In the genomic region with DNA sequence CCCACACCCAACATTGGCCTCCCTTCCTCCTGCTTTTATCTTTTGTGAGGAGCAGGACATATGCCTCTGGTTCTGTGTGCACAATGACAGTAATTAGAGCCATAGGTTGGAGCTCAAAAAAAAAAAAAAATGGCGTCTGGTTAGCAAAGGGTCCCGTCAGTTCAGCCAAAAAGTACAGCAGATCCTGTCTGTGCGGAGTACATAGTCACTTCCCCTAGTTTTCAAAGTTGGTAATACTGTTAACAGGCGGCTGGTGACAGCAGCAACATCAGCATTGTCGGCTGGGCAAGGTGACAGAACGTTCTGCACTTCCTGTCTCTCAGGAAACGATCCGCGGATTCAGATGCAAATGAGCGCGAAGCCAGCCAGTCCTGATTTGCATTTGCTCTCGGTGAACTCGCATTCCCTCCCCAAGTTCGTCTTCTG, we compare ENCODE assay signal across 8 mouse cellular contexts.
DNase-seq lines count a peak whose midpoint lies in the region; ATAC-seq and TF ChIP-seq lines count a peak whose summit lies in the region.

No protein-coding gene starts in this region.

- intact Hi-C loops in left cerebral cortex, postnatal 14 days (cut with DNase I) = no loop called here

- 0 out of 2 replicates have a peak overlapping the region, but pooled peaks have one; percentile 18 for H3K9ac ChIP-seq in forebrain, postnatal 0 days
- H3K9ac ChIP-seq in hindbrain, embryonic 14.5 days = no peak overlapping the region

- H3K9me3 ChIP-seq in forebrain, postnatal 0 days (ENCODE audit: low read length) = no peaks in the 10 kb centered on the region
- no peaks in the 10 kb centered on the region for H3K9me3 ChIP-seq in hindbrain, embryonic 14.5 days (ENCODE audit: control insufficient read depth, low read length)
- H3K9me3 ChIP-seq in megakaryocyte, embryonic 14.5 days = peaks cover 6% of the 10 kb centered on the region; the same call in 1 of the 2 replicates

- no peaks in the 10 kb centered on the region for H3K27me3 ChIP-seq in forebrain, postnatal 0 days (ENCODE audit: insufficient read depth, low read length)
- no peaks in the 10 kb centered on the region for H3K27me3 ChIP-seq in hindbrain, embryonic 14.5 days (ENCODE audit: control insufficient read depth, insufficient read depth, low read length)
- peaks cover 4% of the 10 kb centered on the region for H3K27me3 ChIP-seq in megakaryocyte, embryonic 14.5 days (replicated peaks)

- WGBS in forebrain, postnatal 0 days = under 1% methylated on average over 14 of the region's 14 CpGs
- 2% methylated on average over 14 of the region's 14 CpGs for WGBS in hindbrain, embryonic 14.5 days

- peak overlapping the region; percentile 24 for H3K4me3 ChIP-seq in forebrain, postnatal 0 days (ENCODE audit: low read depth, low read length)
- H3K4me3 ChIP-seq in hindbrain, embryonic 14.5 days (replicated peaks; ENCODE audit: low read length) = peak overlapping the region; percentile 17
- H3K4me3 ChIP-seq in megakaryocyte, embryonic 14.5 days (replicated peaks) = peak overlapping the region; percentile 46

- TF ChIP-seq CTCF in forebrain, postnatal 0 days (IDR thresholded peaks at IDR 0.05; ENCODE audit: low read depth) = no peak; the same call in 1 of the 2 replicates

- peak overlapping the region; percentile 42 for H3K4me2 ChIP-seq in forebrain, postnatal 0 days (ENCODE audit: low read depth)
- H3K4me2 ChIP-seq in hindbrain, embryonic 14.5 days (replicated peaks) = peak overlapping the region; percentile 46

- 0 out of 2 replicates have a peak, but pooled peaks cover 3% of the 10 kb centered on the region for H3K4me1 ChIP-seq in forebrain, postnatal 0 days (ENCODE audit: insufficient read depth)
- H3K4me1 ChIP-seq in hindbrain, embryonic 14.5 days (replicated peaks; ENCODE audit: control insufficient read depth, insufficient read depth, low read length) = no peaks in the 10 kb centered on the region
- H3K4me1 ChIP-seq in megakaryocyte, embryonic 14.5 days = no peaks in the 10 kb centered on the region

- DNase-seq in CD4-positive helper T cell, adult 2 months (ENCODE audit: low read depth, low spot score) = peak; percentile 70
- peak; percentile 64 for DNase-seq in R1 (ENCODE audit: low read depth, low spot score)
- peak; percentile 68 for DNase-seq in forebrain, postnatal 0 days
- DNase-seq in hindbrain, embryonic 14.5 days (ENCODE audit: low spot score) = peak; percentile 61
- peak; percentile 68 to 71 for DNase-seq in left cerebral cortex, postnatal 14 days (ENCODE audit: low spot score in 2 of 2)
- DNase-seq in spleen, adult 18-20 months = peak; percentile 32 to 43
- DNase-seq in adrenal gland, adult 8-10 months = no peak

- H3K36me3 ChIP-seq in forebrain, postnatal 0 days (ENCODE audit: insufficient read depth) = no peaks in the 10 kb centered on the region
- no peaks in the 10 kb centered on the region for H3K36me3 ChIP-seq in hindbrain, embryonic 14.5 days (replicated peaks; ENCODE audit: control insufficient read depth, insufficient read depth)
- no peaks in the 10 kb centered on the region for H3K36me3 ChIP-seq in megakaryocyte, embryonic 14.5 days (replicated peaks; ENCODE audit: low read length)

- H3K27ac ChIP-seq in forebrain, postnatal 0 days (ENCODE audit: low read depth, low read length) = no peak overlapping the region
- H3K27ac ChIP-seq in hindbrain, embryonic 14.5 days = no peak overlapping the region

- ATAC-seq in forebrain, postnatal 0 days = peak; percentile 74
- ATAC-seq in hindbrain, embryonic 14.5 days (ENCODE audit: low FRiP score) = peak; percentile 78; the same call in 1 of the 2 replicates
